Mouse (Mus musculus): ENCODE measurements around the gene Olfr811. TPM values are rescaled to one million over a fixed set of nuclear protein-coding genes. Genes with fewer than 3 reads are reported as not detected.

The Olfr811 gene
- not detected for total RNA-seq (2021)

DNA sequence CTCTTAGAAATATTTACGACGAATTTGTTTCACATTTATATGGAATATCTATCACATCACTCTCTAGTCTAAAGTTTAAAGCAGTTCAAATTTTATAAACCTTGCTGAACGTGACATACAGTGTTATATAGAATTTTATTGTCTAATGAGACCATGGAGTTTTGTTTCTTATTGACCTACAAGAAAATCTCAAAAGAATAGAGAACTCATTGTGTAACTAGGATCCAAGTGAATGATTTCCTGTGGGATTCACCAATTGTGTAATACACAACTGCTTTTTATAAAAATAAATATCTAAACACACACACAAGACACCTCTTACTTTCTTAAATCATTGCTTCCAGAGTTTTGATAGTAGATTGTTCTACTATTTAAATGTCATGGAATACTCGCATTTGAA, at the start of gene Olfr811:
Olfr811 (minus strand) TSS at position 101 of the 400 bp plus-strand sequence.
- no peak for DNase-seq
- intact Hi-C loops (cut with DNase I): no loop called here

DNA sequence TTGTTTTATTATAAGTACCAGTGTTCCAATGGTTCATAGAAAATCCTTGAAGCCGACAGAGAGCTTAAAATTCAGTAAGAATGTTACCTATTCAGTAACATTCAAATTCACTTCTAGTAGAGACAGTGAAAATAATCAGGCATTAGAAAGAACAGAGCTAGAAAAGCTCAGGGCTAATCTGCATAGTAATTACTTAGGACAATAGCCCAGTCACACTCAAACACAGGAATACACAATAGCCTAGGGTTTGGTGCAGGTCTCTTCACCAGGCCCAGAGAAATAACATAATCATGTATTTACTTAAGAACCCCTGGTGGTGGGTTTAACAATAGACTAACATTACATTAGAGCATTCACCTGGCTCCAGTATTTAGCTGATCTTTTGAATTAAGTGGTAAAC, 43.1 kb upstream of the Olfr811 start:
- DNase-seq: no peak
- intact Hi-C loops (cut with DNase I): no loop called here

DNA sequence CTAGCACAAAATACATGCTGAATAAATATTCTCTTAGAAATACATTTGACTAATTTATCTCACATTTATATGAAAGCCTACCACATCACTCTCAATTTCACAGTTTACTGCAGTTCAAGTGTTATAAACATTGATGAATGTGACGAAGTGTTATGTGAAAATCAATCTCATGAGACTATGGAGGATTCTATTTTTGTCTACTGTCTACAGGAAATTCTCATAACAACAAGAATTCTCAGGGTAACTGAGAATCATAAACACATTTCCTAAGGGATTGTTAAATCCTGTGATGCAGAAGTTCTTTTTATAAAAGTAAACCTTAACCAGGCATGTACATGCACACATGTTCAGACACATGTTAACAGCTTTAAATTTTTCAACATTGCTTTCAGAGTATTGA, 41.8 kb upstream of the Olfr811 start, which contains the start of gene Olfr812:
Olfr812 (minus strand) TSS at position 101 of the 400 bp plus-strand sequence.
- intact Hi-C loops (cut with DNase I): no loop called here
- no peak for DNase-seq

DNA sequence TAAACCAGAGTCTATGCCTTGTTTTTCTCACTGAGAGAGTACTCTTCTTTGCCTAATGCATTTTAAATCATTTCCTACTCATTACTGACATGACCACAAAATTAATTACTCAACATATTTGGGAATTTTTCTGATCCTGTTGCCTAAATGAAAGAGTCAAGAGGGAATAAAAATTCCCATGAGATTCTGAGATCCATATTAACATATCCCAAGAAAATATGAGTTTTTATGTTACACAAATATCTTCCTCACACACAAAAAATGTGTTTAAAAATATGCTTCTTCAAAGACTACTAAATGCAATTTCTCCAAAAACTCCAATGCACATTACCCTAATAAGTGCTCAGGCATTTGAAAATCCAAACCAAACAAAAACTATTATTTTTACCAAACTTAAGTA, 9.4 kb downstream of the Olfr811 start, which contains the start of gene Olfr810:
Olfr810 (minus strand) TSS at position 101 of the 400 bp plus-strand sequence.
- DNase-seq: no peak
- intact Hi-C loops (cut with DNase I): no loop called here

DNA sequence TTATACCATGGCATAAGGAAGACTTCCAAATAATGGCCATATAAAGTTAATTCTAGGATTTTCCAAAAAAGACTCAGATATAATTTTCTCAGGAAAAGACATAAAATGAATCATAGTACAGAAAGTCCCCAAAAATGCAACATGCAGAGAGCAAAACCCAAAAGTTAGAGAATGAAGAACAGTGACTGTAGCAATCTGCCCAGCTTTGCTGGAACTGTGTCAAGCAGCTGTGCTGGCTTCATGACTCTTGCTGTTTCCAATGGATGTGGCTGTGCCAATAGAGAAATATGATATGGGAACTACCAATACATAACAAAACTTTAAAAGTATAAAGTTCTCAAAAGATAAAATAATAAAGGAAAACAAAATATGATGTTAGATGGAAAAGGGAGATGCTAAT, 26.1 kb downstream of the Olfr811 start:
- no peak for DNase-seq
- intact Hi-C loops (cut with DNase I): no loop called here

DNA sequence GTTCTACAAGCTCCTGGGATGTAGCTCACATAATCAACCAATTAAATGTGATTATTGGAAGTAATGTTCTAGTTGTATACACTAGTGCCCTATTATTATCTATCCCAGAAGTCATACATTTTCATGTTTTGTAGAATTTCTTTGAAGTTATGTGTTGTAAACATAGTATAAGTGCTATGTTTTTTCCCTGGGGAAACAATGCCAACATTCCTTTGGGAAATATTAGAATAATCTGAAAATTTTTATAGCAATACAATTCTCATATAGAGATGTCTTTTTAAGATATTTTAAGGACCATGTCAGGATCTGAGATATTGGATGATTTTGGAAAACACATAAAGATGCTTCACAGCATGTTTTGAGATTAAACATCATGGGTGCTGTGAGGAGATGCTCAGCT, 29.9 kb downstream of the Olfr811 start, which contains the start of gene Olfr809:
Olfr809 (plus strand) TSS at position 301 of the 400 bp plus-strand sequence.
- DNase-seq: no peak
- intact Hi-C loops (cut with DNase I): no loop called here

DNA sequence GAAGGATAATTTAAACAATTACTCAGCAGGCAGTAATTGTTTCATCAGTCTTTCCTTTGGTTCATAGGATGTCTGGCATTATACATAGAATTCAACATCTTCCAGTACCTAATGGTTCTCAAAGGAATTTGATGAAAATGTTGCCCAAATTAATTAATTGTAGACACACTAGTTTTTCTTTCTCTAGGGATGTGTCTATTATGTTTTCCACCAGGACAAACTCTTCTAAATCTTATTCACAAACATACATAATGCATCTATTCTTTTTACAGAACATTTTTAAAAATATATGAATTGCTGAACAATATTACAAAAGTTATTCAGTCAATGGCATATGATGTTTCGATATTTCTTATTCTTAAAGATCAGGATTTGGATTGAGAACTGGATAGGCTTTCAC, 39.0 kb downstream of the Olfr811 start, which contains the start of gene Olfr808:
Olfr808 (plus strand) TSS at position 301 of the 400 bp plus-strand sequence.
- DNase-seq: no peak
- intact Hi-C loops (cut with DNase I): no loop called here

DNA sequence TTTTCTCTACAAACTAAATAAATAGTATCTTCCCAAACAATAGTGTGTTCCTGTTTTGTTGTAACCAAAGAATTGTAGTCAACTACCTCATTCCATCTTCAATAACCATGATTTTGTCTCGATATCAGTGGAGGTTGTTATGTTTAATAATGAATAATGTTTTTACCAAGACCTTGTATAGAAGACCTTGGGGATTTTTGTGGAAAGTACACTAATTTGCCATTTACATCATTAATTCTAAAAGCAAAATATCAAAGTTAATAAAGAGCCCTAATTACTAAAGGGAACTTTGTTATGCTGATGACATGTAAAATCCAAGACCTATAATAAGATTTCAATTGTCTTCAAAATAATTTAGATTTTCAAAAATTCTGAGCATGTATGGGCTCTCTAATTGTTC, 46.5 kb downstream of the Olfr811 start, which contains the start of gene Olfr807:
Olfr807 (minus strand) TSS at position 101 of the 400 bp plus-strand sequence.
- intact Hi-C loops (cut with DNase I): no loop called here
- no peak for DNase-seq

Other genes with a start within 250 kb of the Olfr811 start
- not detected for gene Olfr794, start 236.7 kb downstream of the Olfr811 start, total RNA-seq (2021)
- not detected for gene Olfr796, start 191.8 kb downstream of the Olfr811 start, total RNA-seq (2021)
- not detected for gene Olfr798, start 176.5 kb downstream of the Olfr811 start, total RNA-seq (2021)
- gene Olfr799, start 166.9 kb downstream of the Olfr811 start, total RNA-seq (2021): not detected
- not detected for gene Olfr800, start 146.7 kb downstream of the Olfr811 start, total RNA-seq (2021)
- not detected for gene Olfr801, start 130.5 kb downstream of the Olfr811 start, total RNA-seq (2021)
- not detected for gene Olfr802, start 116.2 kb downstream of the Olfr811 start, total RNA-seq (2021)
- not detected for gene Olfr803, start 110.1 kb downstream of the Olfr811 start, total RNA-seq (2021)
- gene Olfr804, start 101.2 kb downstream of the Olfr811 start, total RNA-seq (2021): not detected
- gene Olfr805, start 75.0 kb downstream of the Olfr811 start, total RNA-seq (2021): not detected
- not detected for gene Olfr806, start 62.5 kb downstream of the Olfr811 start, total RNA-seq (2021)
- not detected for gene Olfr807, start 46.6 kb downstream of the Olfr811 start, total RNA-seq (2021)
- gene Olfr808, start 38.9 kb downstream of the Olfr811 start, total RNA-seq (2021): not detected
- not detected for gene Olfr809, start 29.8 kb downstream of the Olfr811 start, total RNA-seq (2021)
- gene Olfr810, start 9.5 kb downstream of the Olfr811 start, total RNA-seq (2021): not detected
- gene Olfr812, start 41.7 kb upstream of the Olfr811 start, total RNA-seq (2021): not detected
- not detected for gene Olfr813, start 51.0 kb upstream of the Olfr811 start, total RNA-seq (2021)
- not detected for gene Olfr814, start 75.5 kb upstream of the Olfr811 start, total RNA-seq (2021)
- gene Olfr815, start 101.5 kb upstream of the Olfr811 start, total RNA-seq (2021): not detected
- not detected for gene Olfr816, start 111.2 kb upstream of the Olfr811 start, total RNA-seq (2021)
- not detected for gene Olfr818, start 144.7 kb upstream of the Olfr811 start, total RNA-seq (2021)
- not detected for gene Olfr819, start 162.9 kb upstream of the Olfr811 start, total RNA-seq (2021)
- gene Olfr247, start 171.7 kb upstream of the Olfr811 start, total RNA-seq (2021): not detected
- not detected for gene Gm10310, start 180.7 kb upstream of the Olfr811 start, total RNA-seq (2021)
- not detected for gene Olfr820, start 208.2 kb upstream of the Olfr811 start, total RNA-seq (2021)
- gene Olfr821, start 226.0 kb upstream of the Olfr811 start, total RNA-seq (2021): not detected